Mouse (Mus musculus) stomach, postnatal 0 days (tissue): Measurements from ENCODE around the gene Gpank1.

ENCODE experiments used
- CTCF ChIP-seq: IDR thresholded peaks from 2 replicates; pipeline ENCODE4 v1.5.1; 2016; ENCODE audit warnings: antibody characterized with exemption, low read depth, mild to moderate bottlenecking, moderate library complexity
- EP300 ChIP-seq: optimal IDR thresholded peaks from 2 replicates; pipeline ENCODE3; 2016; ENCODE audit warnings: antibody characterized with exemption

- TF ChIP-seq CTCF, result no peak
- no peak for TF ChIP-seq EP300
Measured at GRCm38 (mm10) chr17:35131038-35131437, 9.8 kb downstream of the Gpank1 start.
